Mouse (Mus musculus) heart, adult 18-20 months (tissue): Measurements from ENCODE around the gene Gm3233. TPM values are rescaled to one million over a fixed set of nuclear protein-coding genes. Genes with fewer than 3 reads are reported as not detected.
"Not testable (repeated sequence)": the region's sequence is repeated elsewhere in the genome, so short reads cannot be mapped to it uniquely, and the experiment has no call there.

ENCODE experiments used
- DNase-seq, 2 experiments: peaks; one replicate each; pipeline ENCODE4 v3.0.0; 2021 to 2022; ENCODE audit warnings: mixed read lengths in 1 of 2
- long read RNA-seq, 2 experiments: library from polyadenylated mRNA; stranded (forward); transcript quantifications; one replicate each; pipeline ENCODE4 v2.0.0; 2021
- total RNA-seq, 2 experiments: library from RNA; stranded (reverse); gene quantifications; 2 replicates each; pipeline ENCODE4 v1.2.3; 2021

The Gm3233 gene
- total RNA-seq, result not detected
- long read RNA-seq, experiment 1, result 0 reads
- long read RNA-seq, experiment 2, result 0 reads

- not testable (repeated sequence) for DNase-seq
These were observed at the start of gene Gm3233 for GRCm38 (mm10) chr10:77759582-77759981. Gm3233 (minus strand) TSS chr10:77759682.

GRCm38 (mm10) chr10:77804095-77804494 lies 44.6 kb upstream of the Gm3233 start:
- DNase-seq, result no peak

- DNase-seq, result no peak
These were observed 39.5 kb upstream of the Gm3233 start, which contains the start of gene Gm19668 for GRCm38 (mm10) chr10:77798921-77799508. Gm19668 (minus strand) TSS chr10:77799133.

GRCm38 (mm10) chr10:77798164-77798920 lies 38.9 kb upstream of the Gm3233 start:
- DNase-seq, result peak; percentile 6 to 7

- peak; percentile 11 to 24 for DNase-seq
These were observed 38.2 kb upstream of the Gm3233 start for GRCm38 (mm10) chr10:77797677-77798076.

GRCm38 (mm10) chr10:77794976-77795375 lies 35.5 kb upstream of the Gm3233 start, which contains the start of gene Gm9639:
Gm9639 (minus strand) TSS chr10:77795076.
- DNase-seq, result no peak

- no peak for DNase-seq
These were observed 29.1 kb upstream of the Gm3233 start for GRCm38 (mm10) chr10:77788621-77789020.

GRCm38 (mm10) chr10:77787876-77788275 lies 28.4 kb upstream of the Gm3233 start, which contains the start of gene Gm7137:
Gm7137 (minus strand) TSS chr10:77788200.
- DNase-seq, result peak in 1 of 2 experiments; percentile 32

GRCm38 (mm10) chr10:77783396-77783795 lies 23.9 kb upstream of the Gm3233 start:
- not testable (repeated sequence) for DNase-seq

GRCm38 (mm10) chr10:77782442-77782841 lies 23.0 kb upstream of the Gm3233 start, which contains the start of gene Gm3250:
Gm3250 (minus strand) TSS chr10:77782542.
- not testable (repeated sequence) for DNase-seq

- DNase-seq, result not testable (repeated sequence)
These were observed 17.4 kb upstream of the Gm3233 start, which contains the start of gene Gm7138 for GRCm38 (mm10) chr10:77776844-77777243. Gm7138 (minus strand) TSS chr10:77776944.

- not testable (repeated sequence) for DNase-seq
These were observed 12.7 kb upstream of the Gm3233 start for GRCm38 (mm10) chr10:77772142-77772541.

GRCm38 (mm10) chr10:77771225-77771624 lies 11.7 kb upstream of the Gm3233 start, which contains the start of gene Gm3238:
Gm3238 (minus strand) TSS chr10:77771325.
- DNase-seq, result not testable (repeated sequence)

GRCm38 (mm10) chr10:77769727-77770126 lies 10.2 kb upstream of the Gm3233 start:
- DNase-seq, result no peak

- DNase-seq, result no peak
These were observed 6.0 kb downstream of the Gm3233 start for GRCm38 (mm10) chr10:77753448-77753847.

- DNase-seq, result not testable (repeated sequence)
These were observed 7.2 kb downstream of the Gm3233 start for GRCm38 (mm10) chr10:77752312-77752711.

GRCm38 (mm10) chr10:77751254-77751653 lies 8.2 kb downstream of the Gm3233 start, which contains the start of gene Gm9736:
Gm9736 (minus strand) TSS chr10:77751354.
- not testable (repeated sequence) for DNase-seq

GRCm38 (mm10) chr10:77750686-77751085 lies 8.8 kb downstream of the Gm3233 start:
- DNase-seq, result not testable (repeated sequence)

- not testable (repeated sequence) for DNase-seq
These were observed 17.4 kb downstream of the Gm3233 start, which contains the start of gene Gm18596 for GRCm38 (mm10) chr10:77741924-77742688. Gm18596 (minus strand) TSS chr10:77742638.

- no peak for DNase-seq
These were observed 20.6 kb downstream of the Gm3233 start for GRCm38 (mm10) chr10:77738929-77739328.

GRCm38 (mm10) chr10:77735928-77736327 lies 23.6 kb downstream of the Gm3233 start:
- DNase-seq, result no peak

GRCm38 (mm10) chr10:77729241-77729640 lies 30.2 kb downstream of the Gm3233 start:
- DNase-seq, result peak in 1 of 2 experiments; percentile 10
